Mouse (Mus musculus): ENCODE results near the gene Eppin. TPM values are rescaled to one million over a fixed set of nuclear protein-coding genes. Genes with fewer than 3 reads are reported as not detected.

The Eppin gene
- polyA plus RNA-seq, 1 experiment from 2014 or later: not detected

DNA sequence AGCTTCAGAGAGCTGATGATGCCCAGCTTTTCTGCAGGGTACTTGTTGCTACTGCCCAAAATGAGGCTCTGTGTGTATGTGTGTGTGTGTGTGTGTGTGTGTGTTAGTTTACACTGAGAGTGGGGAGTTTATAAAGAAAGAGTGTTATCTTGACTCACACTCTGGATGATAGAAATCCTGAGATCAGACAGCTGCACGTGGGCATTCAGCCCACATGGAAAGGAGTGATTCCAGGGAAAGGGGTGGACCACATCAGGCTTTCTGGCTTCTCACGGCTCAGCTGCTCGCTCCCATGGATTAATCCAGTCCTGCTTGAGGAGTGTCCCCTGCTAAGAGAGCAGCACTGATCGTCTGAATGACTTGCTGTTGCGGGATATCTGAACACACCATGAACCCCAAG is 51.3 kb downstream of the Eppin start:
- H3K27me3 ChIP-seq (ENCODE audit: control insufficient read depth, insufficient read depth, low read length): no peaks in the 10 kb centered on the region
- no peaks in the 10 kb centered on the region for H3K4me1 ChIP-seq (ENCODE audit: control insufficient read depth, insufficient read depth, low read length)
- no peaks in the 10 kb centered on the region for H3K9me3 ChIP-seq (replicated peaks; ENCODE audit: control insufficient read depth, low read length)
- H3K27ac ChIP-seq (replicated peaks; ENCODE audit: low read depth, low read length): no peak overlapping the region
- H3K4me3 ChIP-seq (ENCODE audit: low read depth, low read length): no peak overlapping the region
- 78% methylated on average over 5 of the region's 5 CpGs for WGBS
- DNase-seq (ENCODE audit: low spot score) (no peak), ATAC-seq (replicated peaks; ENCODE audit: insufficient number of reproducible peaks, low FRiP score, low TSS enrichment, low read depth) (no peak)
- H3K4me2 ChIP-seq (ENCODE audit: low read depth, low read length): no peak overlapping the region
- no peaks in the 10 kb centered on the region for H3K36me3 ChIP-seq (replicated peaks; ENCODE audit: control insufficient read depth, insufficient read depth, low read depth, low read length)
- H3K9ac ChIP-seq (replicated peaks; ENCODE audit: low read length): no peak overlapping the region

DNA sequence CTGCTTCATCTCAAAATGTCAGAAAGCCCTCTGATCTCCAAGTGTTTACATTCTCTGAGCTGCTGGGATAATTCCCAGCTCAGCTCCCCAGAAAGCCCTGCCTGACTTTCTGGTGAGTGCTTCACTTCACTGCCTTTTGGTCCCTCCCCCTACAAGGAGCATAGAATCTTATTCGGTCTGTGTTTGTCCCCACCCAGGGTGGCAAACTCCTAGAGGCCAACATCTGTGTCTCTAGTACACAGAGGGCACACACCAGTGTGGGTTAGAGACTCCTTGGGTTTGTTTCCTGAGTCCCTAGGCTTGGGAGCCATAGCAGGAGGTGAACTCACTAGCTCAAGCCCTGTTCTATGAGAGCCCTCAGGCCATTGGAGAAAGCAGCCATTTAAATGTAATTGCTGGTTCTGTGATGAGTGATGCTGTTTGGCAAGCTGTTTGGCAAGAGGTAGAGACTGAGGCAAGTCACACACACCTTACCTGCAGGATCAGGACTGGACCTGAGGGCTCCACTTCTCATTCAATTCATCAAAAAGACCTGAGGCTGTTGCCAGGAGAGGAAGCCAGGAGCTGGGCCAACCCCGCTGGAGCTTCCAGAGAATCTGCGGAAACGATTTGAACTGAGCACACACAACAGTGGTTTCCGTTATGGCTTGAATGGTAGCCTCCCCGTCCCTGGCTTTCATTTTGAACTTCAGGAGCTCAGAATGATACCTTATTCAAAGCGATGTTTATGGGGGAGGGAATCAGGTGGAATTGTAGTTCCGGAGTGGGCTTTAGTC is 52.6 kb downstream of the Eppin start:
- no peak overlapping the region for H3K9ac ChIP-seq (replicated peaks; ENCODE audit: low read length)
- no peaks in the 10 kb centered on the region for H3K27me3 ChIP-seq (ENCODE audit: control insufficient read depth, insufficient read depth, low read length)
- no peaks in the 10 kb centered on the region for H3K4me1 ChIP-seq (ENCODE audit: control insufficient read depth, insufficient read depth, low read length)
- no peak overlapping the region for H3K4me3 ChIP-seq (ENCODE audit: low read depth, low read length)
- no peaks in the 10 kb centered on the region for H3K36me3 ChIP-seq (replicated peaks; ENCODE audit: control insufficient read depth, insufficient read depth, low read depth, low read length)
- ATAC-seq (replicated peaks; ENCODE audit: insufficient number of reproducible peaks, low FRiP score, low TSS enrichment, low read depth) (no peak), DNase-seq (ENCODE audit: low spot score) (no peak)
- 37% methylated on average over 8 of the region's 8 CpGs for WGBS
- no peaks in the 10 kb centered on the region for H3K9me3 ChIP-seq (replicated peaks; ENCODE audit: control insufficient read depth, low read length)
- no peak overlapping the region for H3K4me2 ChIP-seq (ENCODE audit: low read depth, low read length)
- no peak overlapping the region for H3K27ac ChIP-seq (replicated peaks; ENCODE audit: low read depth, low read length)

Other genes with a start within 250 kb of the Eppin start
- 0.32 and 0.79 TPM in 2 replicates for gene Slpi, start 204.5 kb downstream of the Eppin start, polyA plus RNA-seq (2014; fragmentation: Nextera tagmentation; extraction: Ambion mirVana)
- not detected in 2 replicates for gene Rbpjl, start 190.5 kb downstream of the Eppin start, polyA plus RNA-seq (2014; fragmentation: Nextera tagmentation; extraction: Ambion mirVana)
- gene Matn4, start 188.4 kb downstream of the Eppin start, polyA plus RNA-seq (2014; fragmentation: Nextera tagmentation; extraction: Ambion mirVana): 1.2 and 1.3 TPM in 2 replicates
- gene Sdc4, start 149.7 kb downstream of the Eppin start, polyA plus RNA-seq (2014; fragmentation: Nextera tagmentation; extraction: Ambion mirVana): 19.2 and 24.1 TPM in 2 replicates
- 53.3 and 58.3 TPM in 2 replicates for gene Sys1, start 136.6 kb downstream of the Eppin start, polyA plus RNA-seq (2014; fragmentation: Nextera tagmentation; extraction: Ambion mirVana)
- 2.6 and 4.3 TPM in 2 replicates for gene Gm20458, start 132.6 kb downstream of the Eppin start, polyA plus RNA-seq (2014; fragmentation: Nextera tagmentation; extraction: Ambion mirVana)
- not detected in 2 replicates for gene Trp53tg5, start 119.9 kb downstream of the Eppin start, polyA plus RNA-seq (2014; fragmentation: Nextera tagmentation; extraction: Ambion mirVana)
- 1.6 and 4.2 TPM in 2 replicates for gene Dbndd2, start 107.5 kb downstream of the Eppin start, polyA plus RNA-seq (2014; fragmentation: Nextera tagmentation; extraction: Ambion mirVana)
- 38.4 and 43.3 TPM in 2 replicates for gene Pigt, start 96.1 kb downstream of the Eppin start, polyA plus RNA-seq (2014; fragmentation: Nextera tagmentation; extraction: Ambion mirVana)
- 47.1 and 52.2 TPM in 2 replicates for gene Wfdc2, start 31.2 kb downstream of the Eppin start, polyA plus RNA-seq (2014; fragmentation: Nextera tagmentation; extraction: Ambion mirVana)
- gene Spint3, start 20.1 kb downstream of the Eppin start, polyA plus RNA-seq (2014; fragmentation: Nextera tagmentation; extraction: Ambion mirVana): not detected in 2 replicates
- not detected in 2 replicates for gene Wfdc6a, start 8.1 kb downstream of the Eppin start, polyA plus RNA-seq (2014; fragmentation: Nextera tagmentation; extraction: Ambion mirVana)
- not detected in 2 replicates for gene Wfdc6b, start 19.9 kb upstream of the Eppin start, polyA plus RNA-seq (2014; fragmentation: Nextera tagmentation; extraction: Ambion mirVana)
- not detected in 2 replicates for gene Wfdc8, start 20.0 kb upstream of the Eppin start, polyA plus RNA-seq (2014; fragmentation: Nextera tagmentation; extraction: Ambion mirVana)
- gene Wfdc16, start 45.2 kb upstream of the Eppin start, polyA plus RNA-seq (2014; fragmentation: Nextera tagmentation; extraction: Ambion mirVana): not detected in 2 replicates
- not detected in 2 replicates for gene Wfdc10, start 62.5 kb upstream of the Eppin start, polyA plus RNA-seq (2014; fragmentation: Nextera tagmentation; extraction: Ambion mirVana)
- not detected in 2 replicates for gene Wfdc9, start 63.0 kb upstream of the Eppin start, polyA plus RNA-seq (2014; fragmentation: Nextera tagmentation; extraction: Ambion mirVana)
- not detected in 2 replicates for gene Wfdc11, start 80.5 kb upstream of the Eppin start, polyA plus RNA-seq (2014; fragmentation: Nextera tagmentation; extraction: Ambion mirVana)
- not detected in 2 replicates for gene Wfdc13, start 91.5 kb upstream of the Eppin start, polyA plus RNA-seq (2014; fragmentation: Nextera tagmentation; extraction: Ambion mirVana)
- gene Spint4, start 104.9 kb upstream of the Eppin start, polyA plus RNA-seq (2014; fragmentation: Nextera tagmentation; extraction: Ambion mirVana): not detected in 2 replicates
- gene Spint5, start 121.7 kb upstream of the Eppin start, polyA plus RNA-seq (2014; fragmentation: Nextera tagmentation; extraction: Ambion mirVana): not detected in 2 replicates
- 0.38 and 0.46 TPM in 2 replicates for gene Wfdc3, start 152.3 kb upstream of the Eppin start, polyA plus RNA-seq (2014; fragmentation: Nextera tagmentation; extraction: Ambion mirVana)
- gene Dnttip1, start 152.4 kb upstream of the Eppin start, polyA plus RNA-seq (2014; fragmentation: Nextera tagmentation; extraction: Ambion mirVana): 82.0 and 83.1 TPM in 2 replicates
- gene Ube2c, start 176.3 kb upstream of the Eppin start, polyA plus RNA-seq (2014; fragmentation: Nextera tagmentation; extraction: Ambion mirVana): 534 and 547 TPM in 2 replicates
- gene Tnnc2, start 186.4 kb upstream of the Eppin start, polyA plus RNA-seq (2014; fragmentation: Nextera tagmentation; extraction: Ambion mirVana): 4.3 and 11.2 TPM in 2 replicates
- 9.9 and 10.5 TPM in 2 replicates for gene Snx21, start 192.2 kb upstream of the Eppin start, polyA plus RNA-seq (2014; fragmentation: Nextera tagmentation; extraction: Ambion mirVana)
- gene Acot8, start 211.3 kb upstream of the Eppin start, polyA plus RNA-seq (2014; fragmentation: Nextera tagmentation; extraction: Ambion mirVana): 9.6 and 11.6 TPM in 2 replicates
- 9.8 and 11.3 TPM in 2 replicates for gene Zswim3, start 211.5 kb upstream of the Eppin start, polyA plus RNA-seq (2014; fragmentation: Nextera tagmentation; extraction: Ambion mirVana)
- 20.4 and 21.2 TPM in 2 replicates for gene Zswim1, start 229.1 kb upstream of the Eppin start, polyA plus RNA-seq (2014; fragmentation: Nextera tagmentation; extraction: Ambion mirVana)
- gene Spata25, start 234.9 kb upstream of the Eppin start, polyA plus RNA-seq (2014; fragmentation: Nextera tagmentation; extraction: Ambion mirVana): 0.36 TPM in 1 of 2 replicates, not detected in the other
- 102 TPM in 2 replicates for gene Ctsa, start 239.3 kb upstream of the Eppin start, polyA plus RNA-seq (2014; fragmentation: Nextera tagmentation; extraction: Ambion mirVana)
- gene Neurl2, start 239.9 kb upstream of the Eppin start, polyA plus RNA-seq (2014; fragmentation: Nextera tagmentation; extraction: Ambion mirVana): 3.0 and 4.7 TPM in 2 replicates

Data from embryonic facial prominence, embryonic 11.5 days (tissue).